Mouse (Mus musculus) adrenal gland, postnatal 36 days (tissue): ENCODE results near the gene Umod. TPM values are rescaled to one million over a fixed set of nuclear protein-coding genes. Genes with fewer than 3 reads are reported as not detected.

Experiments
- DNase-seq, 2 experiments: peaks; one replicate each; pipeline ENCODE4 v3.0.0; 2021; ENCODE audit warnings: mixed read lengths in 1 of 2
- total RNA-seq, 2 experiments: library from RNA; stranded (reverse); gene quantifications; 2 replicates each; pipeline ENCODE4 v1.2.3; 2021

The Umod gene
- total RNA-seq, 2 experiments from 2014 or later: not detected

GRCm38 (mm10) chr7:119427180-119427616 is 51.9 kb downstream of the Umod start:
- DNase-seq: peak; percentile 77 to 84

GRCm38 (mm10) chr7:119420730-119421129 is 58.4 kb downstream of the Umod start:
- no peak for DNase-seq

- DNase-seq: no peak
Observed at GRCm38 (mm10) chr7:119418523-119418922, 60.6 kb downstream of the Umod start.

Other genes starting within 250 kb of the Umod start
- not detected for gene Gp2, start 20.0 kb downstream of the Umod start, total RNA-seq
- 1 to 10 TPM; 3.7 to 4.3 TPM for gene Acsm5, start 40.2 kb upstream of the Umod start, total RNA-seq
- gene Pdilt, start 44.2 kb upstream of the Umod start, total RNA-seq: not detected
- not detected for gene Acsm2, start 75.1 kb upstream of the Umod start, total RNA-seq
- not detected for gene Acsm1, start 127.7 kb upstream of the Umod start, total RNA-seq
- not detected for gene Acsm4, start 210.7 kb upstream of the Umod start, total RNA-seq
- 10 to 100 TPM; 33.9 to 34.4 TPM for gene Thumpd1, start 241.5 kb upstream of the Umod start, total RNA-seq